Mouse (Mus musculus): Measurements from ENCODE around the gene Dnajc12.
"Not testable (repeated sequence)": the region's sequence is repeated elsewhere in the genome, so short reads cannot be mapped to it uniquely, and the experiment has no call there.

Dnajc12 gene

DNA sequence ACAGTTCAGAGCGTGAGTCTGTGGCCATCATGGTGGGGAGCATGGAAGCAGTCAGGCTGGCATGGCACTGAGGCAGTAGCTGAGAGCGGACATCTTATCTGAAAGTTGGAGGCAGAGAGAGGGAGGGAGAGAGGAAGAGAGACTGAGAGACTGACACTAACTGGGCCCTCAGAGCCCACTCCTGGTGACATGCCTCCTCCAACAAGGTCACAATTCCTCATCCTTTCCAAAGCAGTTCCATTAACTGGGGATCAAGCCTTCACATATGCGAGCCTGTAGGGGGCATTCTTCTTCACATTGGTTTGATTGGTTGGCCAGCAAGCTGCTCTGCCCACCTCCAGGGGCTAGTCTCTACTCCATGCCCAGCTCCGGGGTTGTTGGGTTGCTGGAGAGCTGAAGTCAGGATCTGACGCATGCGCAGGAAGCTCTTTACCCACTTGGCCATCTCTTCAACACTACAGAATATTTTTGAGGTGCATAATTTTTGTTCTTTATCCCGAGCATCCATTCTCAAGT, 49.0 kb downstream of the Dnajc12 start:
- DNase-seq (ENCODE audit: extremely low spot score), result no peak

- DNase-seq (ENCODE audit: extremely low spot score), result no peak
Measured at GRCm38 (mm10) chr10:63432099-63432498, 49.9 kb downstream of the Dnajc12 start.

DNA sequence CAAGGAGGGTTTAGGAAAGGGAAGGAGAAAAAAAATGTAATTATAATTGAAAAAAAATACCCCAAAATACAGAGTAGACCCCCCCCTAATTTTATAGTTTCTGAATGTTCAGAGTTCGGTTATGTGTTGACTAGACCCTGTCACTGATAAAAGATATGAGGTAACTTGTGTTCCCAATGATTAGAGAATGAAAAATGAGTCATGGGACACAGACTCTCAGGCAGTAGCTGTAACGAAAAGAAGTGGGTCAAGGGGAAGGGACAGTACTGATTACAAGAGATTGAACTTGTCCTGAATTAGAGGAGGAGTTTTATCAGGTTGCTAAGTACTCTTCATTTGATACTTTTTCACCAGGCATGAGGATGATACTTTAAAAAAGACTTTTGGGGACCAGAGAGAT, 50.6 kb downstream of the Dnajc12 start:
- no peak for DNase-seq (ENCODE audit: extremely low spot score)

DNA sequence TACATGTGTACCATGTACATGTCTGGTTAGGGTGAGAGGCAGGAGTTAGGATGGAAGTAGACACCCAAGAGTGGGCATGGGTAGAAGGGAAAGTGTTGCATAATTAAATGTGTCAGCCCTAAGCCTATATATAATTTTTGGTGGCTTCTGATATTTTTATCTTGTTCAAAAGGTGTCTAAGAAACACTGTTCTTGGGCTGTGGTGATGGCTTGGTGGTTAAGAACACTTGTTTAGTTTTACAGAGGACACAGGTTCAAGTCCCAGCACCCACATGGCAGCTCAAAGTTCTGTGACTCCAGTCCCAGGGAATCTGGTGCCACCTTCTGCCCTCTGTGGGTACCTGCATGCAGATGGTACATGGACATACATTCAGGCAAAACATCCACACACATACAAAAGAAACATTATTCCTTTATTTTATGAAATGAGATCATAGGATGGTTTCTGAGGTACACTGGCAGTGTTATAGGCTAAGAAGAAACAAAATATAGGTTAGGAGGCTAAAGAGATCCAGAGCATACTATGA, 56.6 kb downstream of the Dnajc12 start:
- no peak for DNase-seq (ENCODE audit: extremely low spot score)

DNA sequence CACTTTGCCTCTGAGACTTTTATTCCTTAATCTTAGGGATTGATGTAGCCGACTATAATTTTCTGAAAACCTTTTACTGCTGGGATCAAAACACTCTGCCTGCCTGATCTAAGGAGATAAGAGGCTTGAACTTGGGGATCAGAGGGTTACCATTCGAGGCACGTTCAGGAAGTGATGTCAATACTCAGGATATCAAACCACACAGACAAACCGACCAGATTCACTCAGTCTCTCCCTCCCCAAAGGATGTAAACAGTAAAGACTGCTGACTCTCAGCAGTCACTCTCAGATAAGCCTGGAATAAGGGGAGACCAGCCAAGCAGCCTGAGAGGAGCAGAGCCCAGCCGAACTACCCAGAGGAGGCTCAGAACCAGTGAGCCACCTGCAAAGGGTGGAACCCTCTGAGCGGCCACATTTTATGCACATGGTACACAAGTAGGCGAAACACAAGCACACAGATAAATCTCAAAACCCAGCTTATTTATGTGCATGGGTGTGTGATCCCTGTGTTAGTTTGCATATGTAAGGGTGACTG, 57.5 kb downstream of the Dnajc12 start:
- DNase-seq (ENCODE audit: extremely low spot score), result no peak

- not testable (repeated sequence) for DNase-seq (ENCODE audit: extremely low spot score)
Measured at GRCm38 (mm10) chr10:63444602-63445387, 62.6 kb downstream of the Dnajc12 start.

DNA sequence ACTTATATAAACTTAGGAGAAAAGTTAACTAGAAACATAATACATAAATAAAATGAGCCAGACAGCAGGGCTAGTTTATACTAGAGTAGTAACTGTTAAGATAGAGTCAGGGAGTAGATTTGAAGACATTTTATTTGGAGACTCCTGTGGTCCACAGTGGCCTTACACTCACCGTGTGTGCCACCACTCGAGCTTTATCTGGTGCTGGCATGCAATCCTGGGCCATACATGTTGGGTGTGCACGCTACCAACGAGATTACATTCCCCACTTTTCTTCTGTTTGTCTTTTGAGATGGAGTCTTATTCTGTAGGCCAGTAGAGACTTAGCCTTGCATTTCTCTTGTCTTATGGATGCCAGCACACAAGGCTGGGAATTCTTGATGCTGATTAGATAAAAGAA, 71.7 kb downstream of the Dnajc12 start:
- no peak for DNase-seq (ENCODE audit: extremely low spot score)

GRCm38 (mm10) chr10:63455110-63455878, 73.1 kb downstream of the Dnajc12 start:
- no peak for DNase-seq (ENCODE audit: extremely low spot score)

- DNase-seq (ENCODE audit: extremely low spot score), result no peak
Measured at GRCm38 (mm10) chr10:63457292-63458128, 75.3 kb downstream of the Dnajc12 start.

Measured in embryo, embryonic 9.5 days (tissue).